8 mouse cellular contexts compared by ENCODE assay signal in genomic region chr11:74838971-74839370, GRCm38 (mm10). TPM values are rescaled to one million over a fixed set of nuclear protein-coding genes. Genes with fewer than 3 reads are reported as not detected.
A peak's percentile ranks its signal among the peaks of the same experiment; 100 is the strongest.
DNase-seq lines count a peak whose midpoint lies in the region; ATAC-seq and TF ChIP-seq lines count a peak whose summit lies in the region.

No protein-coding gene starts in this region.

- TF ChIP-seq POLR2A in CH12.LX (IDR thresholded peaks at IDR 0.05; ENCODE audit: low read depth, low read length): no peak
- no peak for TF ChIP-seq POLR2A in embryonic fibroblast, embryonic 13.5 days (IDR thresholded peaks at IDR 0.05; ENCODE audit: low read depth, low read length)

- peak overlapping the region; percentile 14 for H3K9ac ChIP-seq in CH12.LX (ENCODE audit: insufficient read depth, low read depth)
- H3K9ac ChIP-seq in heart, embryonic 13.5 days: peak overlapping the region; percentile 88
- H3K9ac ChIP-seq in kidney, embryonic 15.5 days: peak overlapping the region; percentile 51; the same call in 1 of the 2 replicates
- peak overlapping the region; percentile 59; the same call in 1 of the 2 replicates for H3K9ac ChIP-seq in lung, embryonic 14.5 days

- H3K27ac ChIP-seq in CH12.LX (ENCODE audit: insufficient read depth, low read depth): peak overlapping the region; percentile 28
- peak overlapping the region; percentile 99 for H3K27ac ChIP-seq in embryonic fibroblast, embryonic 13.5 days (ENCODE audit: insufficient read depth, low read length)
- H3K27ac ChIP-seq in heart, embryonic 13.5 days (replicated peaks): peak overlapping the region; percentile 99
- peak overlapping the region; percentile 97 for H3K27ac ChIP-seq in kidney, embryonic 15.5 days
- H3K27ac ChIP-seq in lung, embryonic 14.5 days (ENCODE audit: low read depth): peak overlapping the region; percentile 96

- peak; percentile 50 for ATAC-seq in Patski
- ATAC-seq in heart, embryonic 13.5 days (ENCODE audit: extremely low read depth, insufficient number of reproducible peaks, low FRiP score, low TSS enrichment): no peak
- ATAC-seq in kidney, embryonic 15.5 days (replicated peaks; ENCODE audit: low FRiP score): no peak
- ATAC-seq in lung, embryonic 14.5 days (ENCODE audit: insufficient read depth): no peak
- 0 out of 2 replicates have a peak, but pooled peaks have one; percentile 5 for ATAC-seq in neutrophil, adult 5-6 weeks (ENCODE audit: extremely low read depth, insufficient number of reproducible peaks, low FRiP score, poor library complexity, severe bottlenecking)

- dilution Hi-C loops in CH12.LX (cut with MboI; ENCODE audit: extremely low pct_ligation_motif_present, extremely low pct_unique_long_range_greater_than_20kb, low sequenced_read_pairs): no loop called here

- POLR2A ChIA-PET in Patski (lab: Charles Lee): interaction anchor here (1.1 to 1.5 kb wide), 2 partner anchors 9 to 10 kb away, joined by 4 read pairs; no protein-coding TSS in a partner anchor

- H3K79me2 ChIP-seq in CH12.LX (replicated peaks; ENCODE audit: control insufficient read depth, extremely low read depth, insufficient read depth, poor library complexity, severe bottlenecking): no peaks in the 10 kb centered on the region

- no peaks in the 10 kb centered on the region for H3K27me3 ChIP-seq in CH12.LX (replicated peaks)
- no peaks in the 10 kb centered on the region for H3K27me3 ChIP-seq in Patski
- no peaks in the 10 kb centered on the region for H3K27me3 ChIP-seq in heart, embryonic 13.5 days (replicated peaks)
- no peaks in the 10 kb centered on the region for H3K27me3 ChIP-seq in kidney, embryonic 15.5 days
- H3K27me3 ChIP-seq in lung, embryonic 14.5 days (ENCODE audit: insufficient read depth, low read length): no peaks in the 10 kb centered on the region

- TF ChIP-seq CTCF in CH12.LX (conservative IDR thresholded peaks at IDR 0.05 in 1 of 2, IDR thresholded peaks at IDR 0.05 in 1 of 2; ENCODE audit: low read depth in 2 of 2, low read length in 2 of 2) (no peak), Patski (IDR thresholded peaks at IDR 0.05) (no peak)
- no peak for TF ChIP-seq CTCF in embryonic fibroblast, embryonic 13.5 days (IDR thresholded peaks at IDR 0.05; ENCODE audit: borderline replicate concordance, insufficient read depth, low read length)
- TF ChIP-seq CTCF in lung, embryonic 14.5 days (IDR thresholded peaks at IDR 0.05; ENCODE audit: low read depth): no peak

- peak overlapping the region in 2 of 3 experiments; percentile 35 to 57 for H3K4me3 ChIP-seq in CH12.LX (replicated peaks in 1 of 3; ENCODE audit: low read depth in 2 of 3, low read length in 2 of 3, poor library complexity in 1 of 3)
- H3K4me3 ChIP-seq in embryonic fibroblast, embryonic 13.5 days (ENCODE audit: insufficient read depth, low read length): no peak overlapping the region
- H3K4me3 ChIP-seq in heart, embryonic 13.5 days: peak overlapping the region; percentile 58
- H3K4me3 ChIP-seq in kidney, embryonic 15.5 days (replicated peaks): peak overlapping the region; percentile 56
- H3K4me3 ChIP-seq in lung, embryonic 14.5 days (ENCODE audit: low read depth, low read length): peak overlapping the region; percentile 53

- peaks cover 24 to 60% of the 10 kb centered on the region in 2 experiments for H3K4me1 ChIP-seq in CH12.LX (ENCODE audit: control insufficient read depth in 1 of 2, insufficient read depth in 2 of 2)
- peaks cover 10% of the 10 kb centered on the region for H3K4me1 ChIP-seq in embryonic fibroblast, embryonic 13.5 days (ENCODE audit: control insufficient read depth, insufficient read depth, low read length)
- H3K4me1 ChIP-seq in heart, embryonic 13.5 days: peaks cover 89% of the 10 kb centered on the region
- peaks cover 86% of the 10 kb centered on the region for H3K4me1 ChIP-seq in kidney, embryonic 15.5 days
- 0 out of 2 replicates have a peak, but pooled peaks cover 3% of the 10 kb centered on the region for H3K4me1 ChIP-seq in lung, embryonic 14.5 days (ENCODE audit: insufficient read depth)

- no peaks in the 10 kb centered on the region for H3K9me3 ChIP-seq in CH12.LX (replicated peaks; ENCODE audit: low read length)
- no peaks in the 10 kb centered on the region for H3K9me3 ChIP-seq in heart, embryonic 13.5 days
- no peaks in the 10 kb centered on the region for H3K9me3 ChIP-seq in kidney, embryonic 15.5 days (replicated peaks)
- H3K9me3 ChIP-seq in lung, embryonic 14.5 days (ENCODE audit: low read depth, low read length): no peaks in the 10 kb centered on the region

- peak; percentile 89 for DNase-seq in CH12.LX (ENCODE audit: extremely low read depth)
- peak; percentile 68 for DNase-seq in Patski (ENCODE audit: low read depth, low spot score)
- DNase-seq in lung, embryonic 14.5 days: peak; percentile 82
- no peak for DNase-seq in urinary bladder, adult 2 months (ENCODE audit: low spot score)

- CTCF ChIA-PET in Patski (lab: Charles Lee): interaction anchor here (1.0 to 1.7 kb wide), 2 partner anchors 10 to 17 kb away, joined by 4 read pairs; no protein-coding TSS in a partner anchor

- in situ Hi-C loops in CH12.LX (cut with MboI; ENCODE audit: low pct_ligation_motif_present, low pct_unique_long_range_greater_than_20kb, low sequenced_read_pairs) (loop anchor here (25.0 kb wide), 1 partner anchor 452 kb away; no protein-coding TSS in a partner anchor), Patski (cut with MboI; ENCODE audit: low pct_unique_long_range_greater_than_20kb) (no loop called here)

- 34% methylated on average over 6 of the region's 6 CpGs for WGBS in heart, embryonic 13.5 days
- WGBS in kidney, embryonic 15.5 days: 36% methylated on average over 6 of the region's 6 CpGs
- WGBS in lung, embryonic 14.5 days: 30% methylated on average over 6 of the region's 6 CpGs

- peaks cover 31 to 71% of the 10 kb centered on the region in 2 experiments for H3K36me3 ChIP-seq in CH12.LX (replicated peaks in 1 of 2; ENCODE audit: control insufficient read depth in 1 of 2, insufficient read depth in 1 of 2, low read length in 1 of 2)
- H3K36me3 ChIP-seq in heart, embryonic 13.5 days: peaks cover 44% of the 10 kb centered on the region
- peaks cover 37% of the 10 kb centered on the region for H3K36me3 ChIP-seq in kidney, embryonic 15.5 days
- peaks cover 25% of the 10 kb centered on the region for H3K36me3 ChIP-seq in lung, embryonic 14.5 days (ENCODE audit: insufficient read depth)

- TF ChIP-seq EP300 in CH12.LX (IDR thresholded peaks at IDR 0.05; ENCODE audit: low read length): peak; percentile 3; the same call in 1 of the 2 replicates

- TF ChIP-seq RAD21 in CH12.LX (IDR thresholded peaks at IDR 0.05; ENCODE audit: low read depth, low read length): no peak

- peak overlapping the region; percentile 49 for H3K4me2 ChIP-seq in CH12.LX (ENCODE audit: insufficient read depth, low read depth, poor library complexity, severe bottlenecking)
- peak overlapping the region; percentile 89 for H3K4me2 ChIP-seq in heart, embryonic 13.5 days
- H3K4me2 ChIP-seq in kidney, embryonic 15.5 days: peak overlapping the region; percentile 87
- peak overlapping the region; percentile 94 for H3K4me2 ChIP-seq in lung, embryonic 14.5 days

TF ChIP-seq in CH12.LX, 34 proteins besides CTCF, POLR2A, EP300 and RAD21 (continues in another document):
- TF ChIP-seq MAZ (IDR thresholded peaks at IDR 0.05; ENCODE audit: low read depth, low read length) (no peak), CHD2 (IDR thresholded peaks at IDR 0.05; ENCODE audit: low read length) (no peak), ZNF384 (IDR thresholded peaks at IDR 0.05; ENCODE audit: low read depth, low read length) (no peak), JUN (IDR thresholded peaks at IDR 0.05; ENCODE audit: insufficient read depth, low read depth, low read length) (no peak), TBP (conservative IDR thresholded peaks at IDR 0.05; ENCODE audit: low read depth, low read length) (0 out of 2 replicates have a peak, but pooled peaks have one; percentile 39), SMC3 (IDR thresholded peaks at IDR 0.05; ENCODE audit: low read depth, low read length) (no peak), HCFC1 (IDR thresholded peaks at IDR 0.05; ENCODE audit: low read depth, low read length) (no peak)

RNA-seq across cellular contexts. Expression of gene Mnt, which starts 8.3 kb away (rescaled TPM):
- total RNA-seq in CH12.LX (2012; rRNA removed) (3.6 and 4.7 TPM in 2 replicates), CH12.LX (2014; rRNA removed) (1.4 and 1.6 TPM in 2 replicates)
- polyA plus RNA-seq in CH12.LX (2012; ENCODE audit: insufficient read length, low read depth) (29.0 and 30.6 TPM in 2 replicates), Patski (2021) (24.7 TPM)
- 10.9 and 14.4 TPM in 2 replicates for polyA plus RNA-seq in embryonic fibroblast, embryonic 13.5 days (2011; ENCODE audit: insufficient read length, low read depth, missing spikeins)
- 3.3 and 3.5 TPM in 2 replicates for polyA plus RNA-seq in heart, embryonic 13.5 days (2015; fragmentation: Nextera tagmentation; extraction: Ambion mirVana)
- polyA plus RNA-seq in kidney, embryonic 15.5 days (2015; fragmentation: Nextera tagmentation; extraction: Ambion mirVana): 5.0 and 5.7 TPM in 2 replicates
- polyA plus RNA-seq in lung, embryonic 14.5 days (2014; fragmentation: Nextera tagmentation; extraction: Ambion mirVana): 4.3 and 4.4 TPM in 2 replicates
- 19.8 and 32.4 TPM in 2 replicates for total RNA-seq in neutrophil, adult 5-6 weeks (2017)
- polyA plus RNA-seq in urinary bladder, adult 2 months (2012; rRNA removed): 7.9 and 14.8 TPM in 2 replicates

RNA-seq across cellular contexts. Expression of gene Sgsm2, which starts 57.9 kb away (rescaled TPM):
- total RNA-seq in CH12.LX (2012; rRNA removed): 2.4 and 3.8 TPM in 2 replicates
- 0.75 and 0.93 TPM in 2 replicates for total RNA-seq in CH12.LX (2014; rRNA removed)
- polyA plus RNA-seq in CH12.LX (2012; ENCODE audit: insufficient read length, low read depth): 3.1 and 3.8 TPM in 2 replicates
- 27.0 TPM for polyA plus RNA-seq in Patski (2021)
- 11.4 and 15.5 TPM in 2 replicates for polyA plus RNA-seq in embryonic fibroblast, embryonic 13.5 days (2011; ENCODE audit: insufficient read length, low read depth, missing spikeins)
- 4.2 and 4.9 TPM in 2 replicates for polyA plus RNA-seq in heart, embryonic 13.5 days (2015; fragmentation: Nextera tagmentation; extraction: Ambion mirVana)
- 6.1 and 7.3 TPM in 2 replicates for polyA plus RNA-seq in kidney, embryonic 15.5 days (2015; fragmentation: Nextera tagmentation; extraction: Ambion mirVana)
- polyA plus RNA-seq in lung, embryonic 14.5 days (2014; fragmentation: Nextera tagmentation; extraction: Ambion mirVana): 4.8 and 5.4 TPM in 2 replicates
- 2.9 and 3.4 TPM in 2 replicates for total RNA-seq in neutrophil, adult 5-6 weeks (2017)
- 17.9 and 19.8 TPM in 2 replicates for polyA plus RNA-seq in urinary bladder, adult 2 months (2012; rRNA removed)

RNA-seq across cellular contexts. Expression of gene Tsr1, which starts 58.9 kb away (rescaled TPM):
- 85.2 and 127 TPM in 2 replicates for total RNA-seq in CH12.LX (2012; rRNA removed)
- total RNA-seq in CH12.LX (2014; rRNA removed): 101 and 105 TPM in 2 replicates
- 149 and 162 TPM in 2 replicates for polyA plus RNA-seq in CH12.LX (2012; ENCODE audit: insufficient read length, low read depth)
- 38.2 TPM for polyA plus RNA-seq in Patski (2021)
- 64.3 and 65.8 TPM in 2 replicates for polyA plus RNA-seq in embryonic fibroblast, embryonic 13.5 days (2011; ENCODE audit: insufficient read length, low read depth, missing spikeins)
- polyA plus RNA-seq in heart, embryonic 13.5 days (2015; fragmentation: Nextera tagmentation; extraction: Ambion mirVana): 26.5 and 27.4 TPM in 2 replicates
- 50.6 and 51.4 TPM in 2 replicates for polyA plus RNA-seq in kidney, embryonic 15.5 days (2015; fragmentation: Nextera tagmentation; extraction: Ambion mirVana)
- 55.1 and 57.5 TPM in 2 replicates for polyA plus RNA-seq in lung, embryonic 14.5 days (2014; fragmentation: Nextera tagmentation; extraction: Ambion mirVana)
- total RNA-seq in neutrophil, adult 5-6 weeks (2017): 33.3 and 38.4 TPM in 2 replicates
- polyA plus RNA-seq in urinary bladder, adult 2 months (2012; rRNA removed): 21.0 and 24.0 TPM in 2 replicates

Comparison
In these comparisons a context has a peak if more than half of its experiments do, and no peak if none do; other contexts are left out.
1. H3K27ac ChIP-seq: peak in every context shown above with its lines; median percentile 99 in embryonic fibroblast, embryonic 13.5 days; 99 in heart, embryonic 13.5 days; 97 in kidney, embryonic 15.5 days; 96 in lung, embryonic 14.5 days; 28 in CH12.LX.
2. H3K9ac ChIP-seq: peak in every context shown above with its lines; median percentile 88 in heart, embryonic 13.5 days; 59 in lung, embryonic 14.5 days; 51 in kidney, embryonic 15.5 days; 14 in CH12.LX.
3. ATAC-seq: peak in Patski (single experiment) and neutrophil, adult 5-6 weeks (single experiment); none in heart, embryonic 13.5 days (single experiment), kidney, embryonic 15.5 days (single experiment) and lung, embryonic 14.5 days (single experiment).
4. Peak in every context shown above with its lines, with median percentiles within 50 percentile points of each other: H3K4me2 ChIP-seq.